Mouse (Mus musculus) thymus, adult 18-20 months (tissue): ENCODE measurements around the gene Usp37.
"Not testable (repeated sequence)": the region's sequence is repeated elsewhere in the genome, so short reads cannot be mapped to it uniquely, and the experiment has no call there.

Experiments used
- DNase-seq, 2 experiments: peaks; one replicate each; pipeline ENCODE4 v3.0.0; 2022; ENCODE audit warnings: mixed read lengths in 2 of 2

Usp37 gene

DNA sequence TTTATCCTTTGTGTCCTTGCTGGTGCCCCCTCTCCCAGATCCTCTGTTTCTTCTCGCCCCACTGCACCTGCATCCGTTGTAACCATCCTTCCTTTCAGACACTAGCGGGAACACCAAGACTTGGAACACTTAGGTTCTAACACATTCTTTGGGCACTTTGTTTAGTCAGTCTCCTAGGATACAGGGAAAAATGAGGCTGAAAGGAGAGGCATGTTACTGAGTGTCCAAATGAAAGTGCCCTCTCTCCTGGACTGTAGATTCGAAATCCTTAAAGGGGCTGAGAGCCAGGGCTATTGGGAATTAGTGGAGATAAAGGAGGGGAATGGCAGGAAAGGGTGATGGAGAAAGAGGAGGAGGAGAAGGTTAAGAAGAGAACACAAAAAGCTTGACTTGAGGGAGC is at the start of gene Usp37:
Gene Usp37 (minus strand): TSS at position 101 of the 400 bp plus-strand sequence.
- no peak for DNase-seq

- peak; percentile 98 to 99 for DNase-seq
These were observed 43.8 kb upstream of the Usp37 start, which contains the start of the genes Zfp142 and Bcs1l for GRCm38 (mm10) chr1:74587773-74588445. Gene Zfp142, minus strand, starts transcription at chr1:74588246. Gene Bcs1l, plus strand, starts transcription at chr1:74588289.

GRCm38 (mm10) chr1:74587233-74587772 is 43.2 kb upstream of the Usp37 start:
- DNase-seq: no peak

GRCm38 (mm10) chr1:74584616-74585398 is 40.7 kb upstream of the Usp37 start:
- no peak for DNase-seq

GRCm38 (mm10) chr1:74582621-74583020 is 38.5 kb upstream of the Usp37 start:
- DNase-seq: no peak

DNA sequence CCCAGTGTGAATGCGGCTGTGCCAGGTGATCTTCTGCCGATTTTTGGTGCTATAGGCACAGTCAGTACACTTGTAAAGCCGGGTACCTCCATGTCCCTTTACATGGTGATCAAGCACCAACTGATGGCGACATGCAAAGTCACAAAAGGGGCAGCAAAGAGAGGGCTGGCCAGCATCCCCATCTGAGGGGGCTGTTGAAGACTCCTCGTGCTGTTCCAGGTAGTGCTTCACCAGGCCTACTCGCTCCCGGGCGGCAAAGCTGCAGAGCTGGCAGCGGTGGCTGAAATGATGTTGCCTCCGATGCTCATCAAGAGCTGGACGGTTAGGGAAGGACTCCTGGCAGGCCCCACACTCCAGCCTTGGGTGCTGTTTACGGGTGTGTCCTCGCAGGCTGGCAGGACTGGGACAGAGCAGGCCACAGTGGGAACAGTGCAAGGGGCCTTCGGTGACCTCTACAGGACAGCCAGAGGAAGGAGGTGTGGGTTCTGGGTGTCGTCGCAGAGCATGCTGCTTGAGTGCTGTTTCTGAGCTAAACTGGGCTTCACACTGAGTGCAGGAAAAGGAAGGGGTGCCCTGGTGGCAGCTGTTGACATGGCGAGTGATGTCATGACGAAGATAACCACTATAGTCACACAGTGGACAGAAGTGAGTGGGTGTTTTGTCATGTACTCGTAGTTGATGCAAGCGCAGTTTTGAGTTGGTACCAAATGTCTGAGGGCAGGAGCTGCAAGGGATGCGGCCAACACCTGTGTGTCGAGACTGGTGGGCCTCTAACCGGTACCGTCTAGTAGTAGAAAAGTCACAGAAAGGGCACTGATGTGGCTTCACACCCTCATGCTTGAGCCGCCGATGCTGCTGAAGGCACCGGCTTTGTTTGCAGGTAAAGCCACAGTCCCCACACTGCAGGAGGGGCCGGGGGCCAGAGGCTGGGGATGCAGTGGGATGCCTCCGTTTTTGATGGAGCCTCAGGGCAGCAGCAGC is 25.9 kb upstream of the Usp37 start:
- DNase-seq: no peak

GRCm38 (mm10) chr1:74565834-74566233 is 21.8 kb upstream of the Usp37 start:
- no peak for DNase-seq

GRCm38 (mm10) chr1:74559061-74559460 is 15.0 kb upstream of the Usp37 start:
- no peak for DNase-seq

DNA sequence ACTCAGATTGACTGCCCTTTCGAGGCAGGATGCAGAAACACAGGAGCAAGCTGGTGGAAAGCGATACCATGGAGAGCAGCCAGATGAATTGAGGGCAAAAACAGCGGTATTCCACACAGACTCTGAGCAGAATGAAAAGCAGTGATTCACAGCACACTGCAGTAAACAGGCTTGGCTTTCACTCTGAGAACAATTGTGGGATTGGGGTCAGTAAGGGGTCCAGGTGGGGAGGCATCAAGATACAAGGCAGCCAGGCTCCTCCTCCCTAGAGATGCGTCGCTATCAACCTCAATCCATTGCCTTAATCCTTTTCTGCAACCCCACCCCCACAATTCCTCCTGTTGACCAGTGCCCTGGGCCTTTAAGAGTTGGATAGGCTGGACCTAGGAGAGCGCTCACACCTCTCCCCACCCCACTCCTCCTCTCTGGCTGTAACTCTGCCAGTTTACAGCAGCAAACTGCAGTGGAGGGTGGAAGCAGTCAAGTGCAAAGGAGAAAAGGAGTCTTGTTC is 1.6 kb downstream of the Usp37 start, which contains the start of gene Plcd4:
Gene Plcd4 (plus strand): TSS at position 438 of the 511 bp plus-strand sequence.
- no peak for DNase-seq

DNA sequence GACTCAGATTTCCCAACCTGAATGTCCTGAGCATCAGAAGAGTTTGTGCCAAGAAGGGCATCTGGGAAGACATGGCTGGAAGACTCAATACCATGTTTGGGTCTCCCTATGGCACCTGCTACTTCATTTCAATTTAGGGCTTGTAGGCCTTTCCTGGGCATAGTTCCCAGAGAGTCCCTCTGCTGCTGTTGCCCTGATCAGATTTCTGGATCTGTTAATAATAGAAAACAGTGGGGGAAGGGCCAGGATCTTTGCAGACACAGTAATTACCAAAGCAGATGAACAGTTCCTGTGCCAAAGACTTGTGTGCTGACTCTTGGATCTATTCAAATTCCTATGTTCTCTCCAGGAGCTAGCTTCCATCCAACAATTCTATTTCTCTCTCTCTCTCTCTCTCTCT is 5.4 kb downstream of the Usp37 start:
- DNase-seq: no peak

- no peak for DNase-seq
These were observed 15.5 kb downstream of the Usp37 start for GRCm38 (mm10) chr1:74528589-74528988.

- no peak for DNase-seq
These were observed 19.3 kb downstream of the Usp37 start for GRCm38 (mm10) chr1:74524746-74525145.

- no peak for DNase-seq
These were observed 24.2 kb downstream of the Usp37 start for GRCm38 (mm10) chr1:74519875-74520274.

- not testable (repeated sequence) for DNase-seq
These were observed 31.1 kb downstream of the Usp37 start for GRCm38 (mm10) chr1:74512999-74513398.

- DNase-seq: no peak
These were observed 32.8 kb downstream of the Usp37 start for GRCm38 (mm10) chr1:74511306-74511705.

GRCm38 (mm10) chr1:74507780-74508179 is 36.3 kb downstream of the Usp37 start:
- no peak for DNase-seq

- no peak for DNase-seq
These were observed 37.6 kb downstream of the Usp37 start for GRCm38 (mm10) chr1:74506471-74506881.

DNA sequence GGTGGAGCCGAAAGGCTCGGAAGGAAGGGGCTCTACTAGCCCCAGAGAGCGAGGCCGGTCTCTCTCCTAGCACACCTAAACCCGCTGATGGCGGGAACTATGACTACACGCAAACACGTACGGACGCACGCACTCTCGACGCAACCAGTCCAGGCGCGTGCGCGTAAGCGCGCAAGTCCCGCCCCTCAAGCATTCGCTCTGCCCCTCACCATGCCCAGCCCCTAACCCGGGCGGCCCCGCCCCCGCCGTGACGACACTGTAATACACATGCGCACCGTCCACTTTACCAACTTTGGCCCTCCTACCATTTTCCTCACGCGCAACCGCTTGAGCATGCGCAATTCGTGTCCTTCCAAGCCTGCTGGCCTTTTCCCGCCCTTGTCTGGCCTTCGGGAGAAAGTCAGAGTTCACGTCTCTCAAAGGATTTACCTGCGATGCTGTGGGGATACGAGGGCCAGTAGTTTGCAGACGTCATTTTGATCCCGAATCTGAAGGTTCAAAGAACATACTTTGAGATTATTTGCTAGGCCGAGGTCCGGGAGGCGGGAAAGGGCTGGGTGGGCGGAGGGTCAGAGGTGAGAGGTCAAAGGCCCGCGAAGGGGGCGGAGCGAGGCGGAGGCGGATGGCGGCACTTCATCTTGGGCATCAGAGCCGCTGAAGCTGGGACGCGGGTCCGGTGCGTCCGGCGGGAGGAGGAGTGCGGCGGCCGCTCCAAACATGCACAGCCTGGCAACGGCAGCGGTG is 38.2 kb downstream of the Usp37 start, which contains the start of gene Cnot9:
Gene Cnot9 (plus strand): TSS at position 338 of the 744 bp plus-strand sequence.
- peak; percentile 100 for DNase-seq

DNA sequence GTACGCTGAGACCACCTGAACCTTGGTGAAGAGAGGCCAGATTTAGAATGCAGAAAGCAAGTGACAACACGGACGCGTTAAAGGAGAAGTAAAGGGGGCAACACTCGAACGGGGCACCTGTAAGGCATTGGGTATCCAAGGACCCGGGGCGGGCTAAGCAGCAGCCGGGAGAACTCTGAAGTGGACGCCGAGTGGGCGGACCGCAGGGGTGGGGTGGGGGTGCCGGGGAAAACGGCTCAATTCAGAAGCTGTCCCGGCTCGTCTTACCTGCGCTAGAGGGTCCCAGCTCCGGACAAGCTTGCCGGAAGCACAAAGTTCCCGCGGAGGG is 38.7 kb downstream of the Usp37 start:
- no peak for DNase-seq

DNA sequence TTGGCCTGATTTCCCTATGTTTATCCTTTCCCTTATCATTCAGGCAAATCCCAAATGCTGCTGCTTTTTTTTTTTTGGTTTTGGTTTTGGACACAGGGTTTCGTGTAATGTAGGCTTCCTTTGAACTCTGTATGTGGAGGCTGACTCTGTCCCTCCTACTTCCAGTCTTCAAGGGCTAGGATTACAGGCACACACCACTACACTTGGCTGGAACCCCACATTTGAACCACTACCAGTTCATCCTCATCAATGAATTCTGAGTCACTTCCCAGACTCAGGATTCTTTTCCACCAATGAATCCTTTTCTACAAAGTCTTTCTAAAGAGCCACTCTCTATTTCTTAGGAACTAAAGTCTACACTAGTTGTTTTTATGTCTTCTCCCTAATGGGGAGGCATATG is 43.0 kb downstream of the Usp37 start:
- DNase-seq: no peak

GRCm38 (mm10) chr1:74485792-74486191 is 58.3 kb downstream of the Usp37 start:
- DNase-seq: no peak

DNA sequence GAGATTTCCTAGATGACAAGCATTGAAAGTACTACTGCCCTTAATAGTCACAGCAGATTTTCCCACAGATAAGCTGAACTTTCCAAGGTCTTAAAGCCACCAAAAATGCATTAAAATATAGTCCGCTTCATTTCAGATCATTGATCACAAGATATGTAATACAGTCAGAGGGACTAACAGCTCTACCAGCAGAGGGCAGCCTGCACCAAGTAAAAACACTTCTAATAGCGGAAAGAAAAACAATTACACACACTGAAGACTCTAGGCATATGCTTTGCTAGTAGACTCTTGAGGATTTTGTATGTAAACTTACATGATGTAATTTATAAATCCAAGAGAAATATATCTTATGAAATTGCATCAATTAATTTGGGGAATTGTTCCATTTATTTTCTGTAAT is 83.8 kb downstream of the Usp37 start:
- DNase-seq: no peak
